Mouse (Mus musculus) embryo, embryonic 9.5 days (tissue): Measurements from ENCODE around the gene Tas2r103.

Experiments
- DNase-seq: peaks from one replicate; pipeline ENCODE4 v3.0.0-alpha.2; 2017; ENCODE audit errors: extremely low spot score

Gene Tas2r103

GRCm38 (mm10) chr6:133037001-133037400, at the start of gene Tas2r103:
Gene Tas2r103 (minus strand): TSS chr6:133037101.
- no peak for DNase-seq

- DNase-seq: no peak
Observed at GRCm38 (mm10) chr6:133055716-133056115, 18.8 kb upstream of the Tas2r103 start, which contains the start of gene Tas2r140. Gene Tas2r140 (minus strand): TSS chr6:133055816.
